Mouse (Mus musculus) hindbrain, postnatal 0 days (tissue): ENCODE measurements at regions not wholly inside any gene's neighbourhood (a gene's known extent, or its start where the extent isn't known, plus 50 kb on each side); places are given as distances from the start of the nearest gene placed in this dataset.

Source experiments
- ATAC-seq: fragments of 200-750 bp; cut with Nextera tagmentation; 2 replicates; pipeline ENCODE4 v1.8.0; 2017; ENCODE audit warnings: mild to moderate bottlenecking, moderate TSS enrichment, moderate library complexity
- DNase-seq: peaks from one replicate; pipeline ENCODE4 v3.0.0-alpha.2; 2015; ENCODE audit warnings: low spot score
- H3K27ac ChIP-seq: fragments of 300-500 bp; sonication (generic); 2 replicates; pipeline ENCODE4 v1.5.1; 2014; ENCODE audit warnings: mild to moderate bottlenecking
- H3K27me3 ChIP-seq: fragments of 300-500 bp; sonication (generic); 2 replicates; pipeline ENCODE4 v1.6.1; 2014; ENCODE audit warnings: low read length, mixed read lengths; ENCODE audit not compliant: insufficient read depth
- H3K36me3 ChIP-seq: fragments of 300-500 bp; sonication (generic); 2 replicates; pipeline ENCODE4 v1.6.1; 2014; ENCODE audit warnings: low read length, mixed read lengths; ENCODE audit not compliant: insufficient read depth
- H3K4me1 ChIP-seq: fragments of 300-500 bp; sonication (generic); 2 replicates; pipeline ENCODE4 v1.6.1; 2014; ENCODE audit warnings: antibody characterized with exemption, low read length, mixed read lengths; ENCODE audit not compliant: insufficient read depth
- H3K4me2 ChIP-seq: fragments of 300-500 bp; sonication (generic); 2 replicates; pipeline ENCODE4 v1.6.1; 2014; ENCODE audit warnings: low read depth, mild to moderate bottlenecking, low read length, moderate library complexity, mixed read lengths
- H3K4me3 ChIP-seq: fragments of 300-500 bp; sonication (generic); 2 replicates; pipeline ENCODE4 v1.5.1; 2014; ENCODE audit warnings: low read length
- H3K9ac ChIP-seq: fragments of 300-500 bp; sonication (generic); replicated peaks from 2 replicates; pipeline ENCODE4 v1.6.1; 2014; ENCODE audit warnings: mild to moderate bottlenecking, low read length, moderate library complexity, mixed read lengths
- H3K9me3 ChIP-seq: fragments of 300-500 bp; sonication (generic); 2 replicates; pipeline ENCODE4 v1.6.1; 2016; ENCODE audit warnings: low read length, mixed read lengths
- CTCF ChIP-seq: IDR thresholded peaks from 2 replicates; pipeline ENCODE4 v1.5.1; 2016; ENCODE audit warnings: antibody characterized with exemption, control low read depth, low read depth
- WGBS: fragments of 180-500 bp; shearing (Covaris S2); extraction: QIAGEN DNeasy Blood & Tissue Kit; methylation state at CpG from one replicate; pipeline ENCODE4 v1.1.7; 2014; 5-methylcytosine and 5-hydroxymethylcytosine counted together

GRCm38 (mm10) chr7:137713856-137714255 lies 276.4 kb downstream of the Glrx3 start:
- Histone ChIP-seq H3K9ac (no peak overlapping the region), H3K4me1 (peaks cover 8% of the 10 kb centered on the region; the same call in 1 of the 2 replicates), H3K4me3 (no peak overlapping the region), H3K27me3 (no peaks in the 10 kb centered on the region), H3K27ac (no peak overlapping the region), H3K36me3 (no peaks in the 10 kb centered on the region), H3K4me2 (no peak overlapping the region), H3K9me3 (no peaks in the 10 kb centered on the region)
- DNase-seq = no peak
- no peak for TF ChIP-seq CTCF
- ATAC-seq = no peak
- 26% methylated on average over 3 of the region's 3 CpGs for WGBS

- Histone ChIP-seq H3K9ac (no peak overlapping the region), H3K9me3 (no peaks in the 10 kb centered on the region), H3K4me2 (no peak overlapping the region), H3K4me3 (no peak overlapping the region), H3K27ac (no peak overlapping the region), H3K27me3 (no peaks in the 10 kb centered on the region), H3K4me1 (peaks cover 8% of the 10 kb centered on the region; the same call in 1 of the 2 replicates), H3K36me3 (no peaks in the 10 kb centered on the region)
- ATAC-seq = peak; percentile 61
- no peak for TF ChIP-seq CTCF
- peak; percentile 72 for DNase-seq
- 24% methylated on average over 12 of the region's 12 CpGs for WGBS
Measured at GRCm38 (mm10) chr7:137714318-137714962, 277.0 kb downstream of the Glrx3 start.

GRCm38 (mm10) chr7:137715126-137715900 lies 277.9 kb downstream of the Glrx3 start:
- Histone ChIP-seq H3K4me2 (no peak overlapping the region), H3K4me3 (no peak overlapping the region), H3K9ac (no peak overlapping the region), H3K27me3 (no peaks in the 10 kb centered on the region), H3K27ac (no peak overlapping the region), H3K4me1 (peaks cover 10% of the 10 kb centered on the region), H3K9me3 (no peaks in the 10 kb centered on the region), H3K36me3 (no peaks in the 10 kb centered on the region)
- TF ChIP-seq CTCF = no peak
- WGBS = 35% methylated on average over 6 of the region's 6 CpGs
- no peak for ATAC-seq
- peak; percentile 57 for DNase-seq

- Histone ChIP-seq H3K27ac (0 out of 2 replicates have a peak overlapping the region, but pooled peaks have one; percentile 17), H3K4me2 (no peak overlapping the region), H3K9ac (no peak overlapping the region), H3K4me3 (no peak overlapping the region), H3K4me1 (peaks cover 15% of the 10 kb centered on the region; the same call in 1 of the 2 replicates), H3K9me3 (no peaks in the 10 kb centered on the region), H3K36me3 (no peaks in the 10 kb centered on the region), H3K27me3 (no peaks in the 10 kb centered on the region)
- DNase-seq (peak; percentile 80), ATAC-seq (peak; percentile 80)
- WGBS = 33% methylated on average over 7 of the region's 7 CpGs
- no peak for TF ChIP-seq CTCF
Measured at GRCm38 (mm10) chr7:137723361-137724040, 286.1 kb downstream of the Glrx3 start.

- H3K9me3 ChIP-seq = no peaks in the 10 kb centered on the region; the same call in 1 of the 2 replicates
- peaks cover 11% of the 10 kb centered on the region; the same call in 1 of the 2 replicates for H3K4me1 ChIP-seq
- WGBS = 57% methylated on average over 7 of the region's 7 CpGs
- DNase-seq (peak; percentile 66), ATAC-seq (peak; percentile 40; the same call in 1 of the 2 replicates)
- H3K27ac ChIP-seq = no peak overlapping the region
- TF ChIP-seq CTCF = no peak
- H3K4me3 ChIP-seq = no peak overlapping the region
- H3K4me2 ChIP-seq = no peak overlapping the region
- H3K9ac ChIP-seq = no peak overlapping the region
- H3K36me3 ChIP-seq = no peaks in the 10 kb centered on the region
- H3K27me3 ChIP-seq = no peaks in the 10 kb centered on the region
Measured at GRCm38 (mm10) chr7:137726031-137726430, 288.6 kb downstream of the Glrx3 start.

- Histone ChIP-seq H3K9me3 (no peaks in the 10 kb centered on the region), H3K9ac (no peak overlapping the region), H3K27ac (no peak overlapping the region), H3K4me2 (no peak overlapping the region), H3K27me3 (no peaks in the 10 kb centered on the region), H3K4me3 (no peak overlapping the region), H3K4me1 (peaks cover 11% of the 10 kb centered on the region; the same call in 1 of the 2 replicates), H3K36me3 (no peaks in the 10 kb centered on the region)
- 77% methylated on average over 5 of the region's 5 CpGs for WGBS
- ATAC-seq = no peak
- DNase-seq = no peak
- TF ChIP-seq CTCF = no peak
Measured at GRCm38 (mm10) chr7:137735873-137736527, 298.6 kb downstream of the Glrx3 start.
